Mouse (Mus musculus) C2C12 (cell line): Measurements from ENCODE around the gene Lrrc29.

Experiments
- CTCF ChIP-seq: IDR thresholded peaks from one replicate; pipeline ENCODE4 v1.5.1; 2011; ENCODE audit not compliant: control insufficient read depth, insufficient read depth, insufficient read length
- MAX ChIP-seq: IDR thresholded peaks from one replicate; pipeline ENCODE4 v1.6.1; 2011; ENCODE audit warnings: mild to moderate bottlenecking, control low read depth
- MYOD1 ChIP-seq: IDR thresholded peaks from one replicate; pipeline ENCODE4 v1.6.1; 2011; ENCODE audit warnings: low read depth; ENCODE audit not compliant: control insufficient read depth, insufficient read length

GRCm38 (mm10) chr8:105332523-105332922 is 6.4 kb upstream of the Lrrc29 start:
- TF ChIP-seq MAX = no peak
- TF ChIP-seq CTCF = no peak
- TF ChIP-seq MYOD1 = no peak
